Mouse (Mus musculus): ENCODE data around the gene Spry1.

DNA sequence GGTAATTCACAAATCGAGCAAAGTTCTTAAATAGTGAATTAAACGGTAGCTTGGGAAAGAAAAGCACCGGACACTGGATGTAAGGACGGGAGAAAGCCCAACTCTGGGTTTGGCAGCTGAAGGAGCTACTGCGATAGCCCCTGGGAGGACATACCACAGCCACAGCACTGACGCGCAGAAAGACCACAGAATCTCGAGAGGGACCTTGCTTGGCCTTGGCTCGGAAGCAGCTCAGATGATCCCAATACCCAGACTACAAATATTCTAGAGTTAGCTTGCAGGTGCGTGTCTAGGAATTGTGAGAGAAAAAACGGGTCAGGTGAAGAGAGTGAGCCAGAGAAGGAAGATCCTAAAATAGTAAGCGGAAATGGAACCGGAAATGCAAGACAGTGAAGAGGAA lies 8.5 kb downstream of the Spry1 start:
- TF ChIP-seq CTCF (IDR thresholded peaks at IDR 0.05; ENCODE audit: extremely low read depth, insufficient read depth, low read length) (no peak), POLR2A (IDR thresholded peaks at IDR 0.05; ENCODE audit: extremely low read depth, insufficient read depth, low read length) (no peak)

All from cortical plate, adult 2 months (tissue).